Mouse (Mus musculus) E14TG2a.4 (cell line): ENCODE results near the gene Lrp8.

Experiments
- H3K27me3 ChIP-seq: 2 replicates; pipeline ENCODE4 v1.6.1; 2014; ENCODE audit warnings: low read length, control low read depth; ENCODE audit not compliant: insufficient read depth
- H3K36me3 ChIP-seq: 2 replicates; pipeline ENCODE4 v1.6.1; 2014; ENCODE audit warnings: low read length, control low read depth; ENCODE audit not compliant: insufficient read depth
- H3K4me1 ChIP-seq: replicated peaks from 2 replicates; pipeline ENCODE4 v1.6.1; 2014; ENCODE audit warnings: low read depth, low read length, control low read depth
- H3K4me3 ChIP-seq: replicated peaks from 2 replicates; pipeline ENCODE4 v1.5.1; 2014; ENCODE audit warnings: mild to moderate bottlenecking, low read length
- H3K9me3 ChIP-seq: 2 replicates; pipeline ENCODE4 v1.6.1; 2014; ENCODE audit warnings: low read length, control low read depth
- CTCF ChIP-seq: conservative IDR thresholded peaks from 2 replicates; pipeline ENCODE4 v1.5.1; 2014; ENCODE audit warnings: low read length
- NANOG ChIP-seq: IDR thresholded peaks from 2 replicates; pipeline ENCODE4 v1.6.1; 2014; ENCODE audit warnings: borderline replicate concordance, low read length, mixed read lengths
- POU5F1 ChIP-seq: IDR thresholded peaks from 2 replicates; pipeline ENCODE4 v1.6.1; 2014; ENCODE audit warnings: low read length, borderline replicate concordance

The Lrp8 gene

DNA sequence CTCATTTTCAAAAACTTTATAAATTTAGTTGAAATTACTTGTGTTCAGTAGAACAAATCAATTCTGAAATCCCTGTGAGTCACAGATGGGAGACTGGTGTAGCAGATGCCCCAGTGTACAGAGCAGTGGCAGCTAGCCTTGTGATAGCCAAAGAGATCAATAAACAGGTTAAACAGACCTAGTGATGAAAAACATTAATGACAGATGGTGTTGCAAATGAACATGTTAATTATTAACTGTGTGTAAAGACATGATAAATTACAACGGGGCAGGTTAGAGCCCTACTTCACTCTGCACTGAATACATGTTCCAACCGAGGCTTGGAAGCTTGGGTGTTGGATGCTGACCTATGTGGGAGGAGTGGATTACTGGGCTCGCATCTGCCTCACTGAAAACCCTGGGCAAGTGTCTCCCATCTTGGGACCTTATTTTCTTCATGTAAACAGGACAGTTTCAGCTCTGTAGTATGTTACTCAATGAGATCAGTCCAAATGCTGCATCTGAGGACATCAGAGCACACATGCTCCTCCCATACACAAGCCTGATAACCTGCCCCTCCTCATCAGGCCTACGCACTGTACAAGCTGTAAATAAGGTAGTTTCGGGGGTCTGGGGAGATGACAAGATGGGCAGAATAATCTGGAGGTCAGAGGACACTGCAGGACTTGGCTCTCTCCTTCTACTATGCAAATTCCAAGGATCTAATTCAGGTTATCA lies 97.3 kb downstream of the Lrp8 start:
- TF ChIP-seq POU5F1 (no peak), CTCF (no peak), NANOG (no peak)
- Histone ChIP-seq H3K27me3 (no peaks in the 10 kb centered on the region), H3K4me3 (no peak overlapping the region), H3K4me1 (no peaks in the 10 kb centered on the region), H3K36me3 (peaks cover 56% of the 10 kb centered on the region), H3K9me3 (no peaks in the 10 kb centered on the region)

DNA sequence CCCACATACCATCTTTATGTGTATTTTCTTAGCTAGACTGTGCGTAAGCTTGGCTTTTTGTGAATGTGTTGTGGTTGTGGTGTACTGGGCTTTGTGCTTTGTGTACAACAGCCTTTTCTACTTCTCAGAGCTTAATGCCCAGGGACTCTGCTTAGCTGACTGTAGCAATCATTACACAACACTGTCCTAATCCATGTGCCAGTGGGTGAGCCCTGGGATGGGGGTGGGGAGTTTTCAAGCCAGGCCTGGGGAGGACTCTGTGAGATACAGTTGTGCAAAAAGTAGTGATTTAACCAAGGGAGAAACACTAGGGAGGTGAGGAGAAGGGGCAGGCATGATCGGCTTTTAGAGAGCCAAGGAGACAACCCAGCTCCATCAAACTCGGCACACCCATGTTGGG lies 98.1 kb downstream of the Lrp8 start:
- H3K36me3 ChIP-seq: peaks cover 51% of the 10 kb centered on the region
- no peak overlapping the region for H3K4me3 ChIP-seq
- TF ChIP-seq POU5F1: no peak
- no peak for TF ChIP-seq CTCF
- no peak for TF ChIP-seq NANOG
- H3K9me3 ChIP-seq: no peaks in the 10 kb centered on the region
- no peaks in the 10 kb centered on the region for H3K27me3 ChIP-seq
- H3K4me1 ChIP-seq: no peaks in the 10 kb centered on the region

DNA sequence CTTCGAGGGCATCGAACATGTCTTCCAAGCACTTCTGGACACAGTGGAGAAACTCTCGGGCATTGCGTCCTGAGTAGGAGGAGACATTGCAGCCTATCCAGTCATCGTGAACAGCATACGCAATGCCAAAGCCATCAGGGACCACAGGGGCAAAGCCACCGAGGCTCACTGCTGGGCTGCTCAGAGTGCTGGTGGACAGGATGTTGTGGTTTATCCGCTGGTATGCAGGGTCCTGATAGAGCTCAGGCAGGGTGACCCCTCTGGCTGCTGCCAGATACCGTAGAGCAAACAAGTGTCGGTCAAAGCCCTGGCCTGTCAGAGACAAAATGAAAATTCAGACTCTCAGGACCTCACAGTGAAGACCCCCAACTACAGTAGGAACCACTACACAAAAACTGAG lies 102.2 kb downstream of the Lrp8 start:
- TF ChIP-seq CTCF (no peak), POU5F1 (no peak), NANOG (no peak)
- no peaks in the 10 kb centered on the region for H3K9me3 ChIP-seq
- H3K4me3 ChIP-seq: no peak overlapping the region
- peaks cover 31% of the 10 kb centered on the region for H3K36me3 ChIP-seq
- H3K4me1 ChIP-seq: no peaks in the 10 kb centered on the region; the same call in 1 of the 2 replicates
- no peaks in the 10 kb centered on the region for H3K27me3 ChIP-seq

DNA sequence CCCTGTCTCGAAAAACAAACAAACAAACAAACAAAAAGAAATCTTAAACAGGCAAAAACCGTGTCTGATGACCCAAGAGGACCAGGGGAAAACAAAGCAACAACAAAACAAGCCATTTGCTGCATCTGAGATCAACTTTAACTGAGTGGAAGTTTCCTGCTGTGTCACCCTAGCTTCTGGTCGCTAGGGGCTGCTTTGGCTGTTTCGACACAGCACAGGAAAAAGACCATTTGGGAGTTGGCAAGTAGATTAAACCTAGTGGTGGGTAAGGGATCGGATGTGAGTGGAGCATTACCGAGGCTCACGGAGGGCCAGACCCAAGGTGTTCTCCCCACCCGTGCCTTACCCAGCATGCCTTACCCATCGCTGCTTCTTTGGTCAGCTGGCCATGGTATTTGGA lies 104.5 kb downstream of the Lrp8 start:
- Histone ChIP-seq H3K4me3 (no peak overlapping the region), H3K9me3 (no peaks in the 10 kb centered on the region), H3K36me3 (peaks cover 28% of the 10 kb centered on the region), H3K4me1 (no peaks in the 10 kb centered on the region; the same call in 1 of the 2 replicates), H3K27me3 (no peaks in the 10 kb centered on the region)
- TF ChIP-seq NANOG: no peak
- TF ChIP-seq POU5F1: no peak

DNA sequence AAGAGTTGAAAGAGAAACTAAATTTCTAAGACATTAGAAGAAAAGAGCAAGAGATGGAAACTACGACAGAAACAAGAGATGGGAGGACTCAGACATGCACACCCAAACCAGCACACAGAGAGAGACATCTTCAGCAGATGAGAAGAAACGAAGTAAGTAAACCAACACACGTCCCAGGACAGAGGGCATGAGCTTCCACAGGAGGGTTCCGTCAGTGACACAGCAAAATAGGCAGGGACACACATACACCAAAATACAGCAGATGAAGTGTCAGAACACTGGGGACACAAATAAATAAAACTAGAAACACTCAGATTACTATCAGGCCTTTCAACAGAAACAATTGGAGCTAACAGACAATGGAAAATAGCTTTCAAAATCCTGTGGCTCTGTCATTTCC lies 108.0 kb downstream of the Lrp8 start:
- no peak overlapping the region for H3K4me3 ChIP-seq
- H3K9me3 ChIP-seq: no peaks in the 10 kb centered on the region
- no peaks in the 10 kb centered on the region for H3K27me3 ChIP-seq
- H3K36me3 ChIP-seq: peaks cover 45% of the 10 kb centered on the region
- no peaks in the 10 kb centered on the region; the same call in 1 of the 2 replicates for H3K4me1 ChIP-seq
- TF ChIP-seq CTCF: no peak
- TF ChIP-seq NANOG: no peak
- no peak for TF ChIP-seq POU5F1

DNA sequence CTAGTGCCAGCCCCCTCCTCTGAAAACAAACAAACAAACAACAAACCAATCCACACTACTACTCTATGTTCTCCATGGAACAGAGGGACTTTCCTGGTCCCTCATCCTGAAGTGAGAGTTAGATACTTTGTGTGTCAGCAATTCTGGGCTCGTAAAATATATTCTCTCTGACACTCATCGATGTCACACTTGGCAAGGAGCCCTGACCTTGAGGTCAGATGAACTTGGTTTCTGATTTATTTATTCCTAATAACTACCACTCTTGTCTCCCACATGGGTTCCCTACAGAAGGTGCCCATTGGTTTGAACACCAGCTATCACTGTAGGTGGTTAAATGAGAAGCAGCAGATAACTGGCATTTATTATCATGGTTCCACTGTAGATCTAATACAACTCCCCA lies 118.3 kb downstream of the Lrp8 start:
- TF ChIP-seq CTCF: no peak
- no peak for TF ChIP-seq POU5F1
- TF ChIP-seq NANOG: no peak
- no peaks in the 10 kb centered on the region; the same call in 1 of the 2 replicates for H3K27me3 ChIP-seq
- peaks cover 13% of the 10 kb centered on the region for H3K4me1 ChIP-seq
- no peaks in the 10 kb centered on the region for H3K9me3 ChIP-seq
- no peaks in the 10 kb centered on the region for H3K36me3 ChIP-seq
- no peak overlapping the region for H3K4me3 ChIP-seq

DNA sequence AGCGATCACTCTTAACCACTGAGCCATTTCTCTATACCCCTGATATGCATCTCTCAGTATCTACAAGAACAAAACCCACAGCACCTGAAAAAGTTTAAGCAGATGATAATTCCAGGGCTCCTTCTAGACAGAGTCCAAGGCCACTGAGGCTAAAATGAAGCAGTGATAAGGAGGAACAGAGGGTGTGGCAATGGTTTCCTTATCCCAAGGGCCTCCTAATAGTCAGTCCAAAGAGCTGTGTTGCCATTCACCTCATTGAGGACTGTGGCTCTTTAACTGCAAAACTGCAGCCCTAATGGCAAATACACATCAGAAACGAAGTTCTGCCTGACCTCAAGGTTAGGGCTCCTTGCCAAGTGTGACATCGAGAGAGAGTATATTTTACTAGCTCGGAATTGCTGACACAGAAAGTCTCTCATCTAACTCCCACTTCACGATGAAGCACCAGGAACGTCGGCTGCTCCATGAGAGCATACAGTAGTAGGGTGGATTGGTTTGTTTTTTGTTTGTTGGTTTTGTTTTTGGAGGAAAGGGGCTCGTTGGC lies 119.2 kb downstream of the Lrp8 start:
- Histone ChIP-seq H3K9me3 (peaks cover 4% of the 10 kb centered on the region; the same call in 1 of the 2 replicates), H3K36me3 (no peaks in the 10 kb centered on the region), H3K27me3 (no peaks in the 10 kb centered on the region; the same call in 1 of the 2 replicates), H3K4me1 (peaks cover 13% of the 10 kb centered on the region), H3K4me3 (no peak overlapping the region)
- TF ChIP-seq CTCF (no peak), POU5F1 (no peak), NANOG (no peak)

DNA sequence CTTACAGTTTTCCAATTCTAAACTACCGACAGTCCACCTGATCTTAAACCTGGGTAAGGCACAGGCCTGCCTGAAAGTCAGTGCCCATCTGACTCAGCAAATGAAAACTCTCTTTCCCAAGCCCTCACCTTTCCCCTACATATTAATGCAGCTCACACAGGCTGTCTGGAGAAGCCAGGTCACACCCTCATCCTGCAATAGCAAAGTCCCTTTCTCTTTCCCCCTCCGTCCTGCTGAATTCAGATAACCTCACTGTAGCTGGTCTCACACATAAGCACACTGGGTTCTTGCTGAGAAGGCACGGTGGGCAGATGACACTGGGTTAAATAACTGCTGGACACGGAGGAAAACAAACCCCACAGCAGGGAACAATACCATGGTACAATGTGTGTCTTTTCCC lies 119.9 kb downstream of the Lrp8 start:
- Histone ChIP-seq H3K9me3 (peaks cover 12% of the 10 kb centered on the region), H3K36me3 (no peaks in the 10 kb centered on the region), H3K4me1 (peaks cover 13% of the 10 kb centered on the region), H3K27me3 (no peaks in the 10 kb centered on the region; the same call in 1 of the 2 replicates), H3K4me3 (no peak overlapping the region)
- no peak for TF ChIP-seq POU5F1
- TF ChIP-seq NANOG: no peak
- no peak for TF ChIP-seq CTCF
